Mouse (Mus musculus) lung, postnatal 14 days (tissue): ENCODE measurements around the gene Abca13.
"Not testable (repeated sequence)": the region's sequence is repeated elsewhere in the genome, so short reads cannot be mapped to it uniquely, and the experiment has no call there.

Experiments
- DNase-seq: peaks from one replicate; pipeline ENCODE4 v3.0.0; 2021

The Abca13 gene

DNA sequence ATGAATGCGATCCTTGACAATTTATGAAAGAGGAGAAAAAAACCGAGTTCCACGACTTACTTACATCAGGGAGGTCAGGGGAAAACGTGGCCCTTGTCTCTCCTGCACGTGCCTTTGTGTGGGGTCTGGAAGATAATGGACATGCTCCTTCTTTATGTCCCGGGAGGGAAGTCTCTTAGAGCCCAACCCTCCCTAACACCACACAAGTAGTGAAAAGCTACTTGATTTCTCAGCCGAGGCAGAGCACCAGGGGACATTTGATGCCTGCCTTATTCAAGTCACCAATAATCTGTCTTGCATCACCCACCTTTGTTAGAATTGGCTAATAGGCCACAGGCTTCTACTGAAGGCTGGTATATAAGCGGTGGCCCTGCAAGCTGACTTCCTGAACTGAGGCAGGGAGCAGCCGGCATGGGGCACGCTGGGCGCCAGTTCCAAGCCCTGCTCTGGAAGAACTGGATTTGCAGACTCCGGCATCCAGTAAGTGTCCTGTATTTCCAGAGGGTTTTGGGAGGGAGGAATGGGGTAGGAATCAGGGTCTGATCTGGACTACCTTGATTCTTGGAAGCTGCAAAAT is at the start of gene Abca13:
Abca13 (plus strand) TSS at position 388 of the 577 bp plus-strand sequence.
- no peak for DNase-seq

DNA sequence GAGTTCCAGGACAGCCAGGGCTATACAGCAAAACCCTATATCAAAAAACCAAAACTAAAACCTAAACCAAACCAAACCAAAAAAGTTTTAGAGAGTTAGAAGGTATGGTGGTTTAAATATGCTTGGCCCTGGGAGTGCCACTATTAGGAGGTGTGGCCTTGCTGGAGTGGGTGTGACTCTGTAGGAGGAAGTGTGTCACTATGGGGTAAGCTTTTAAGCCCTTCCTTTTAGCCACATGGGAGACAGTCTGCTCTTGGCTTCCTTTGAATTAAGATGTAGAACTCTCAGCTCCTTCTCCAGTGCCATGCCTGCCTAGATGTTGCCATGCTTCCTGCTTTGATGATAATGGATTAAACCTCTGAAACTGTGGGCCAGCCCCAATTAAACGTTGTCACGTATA is 46.6 kb upstream of the Abca13 start:
- DNase-seq: no peak

DNA sequence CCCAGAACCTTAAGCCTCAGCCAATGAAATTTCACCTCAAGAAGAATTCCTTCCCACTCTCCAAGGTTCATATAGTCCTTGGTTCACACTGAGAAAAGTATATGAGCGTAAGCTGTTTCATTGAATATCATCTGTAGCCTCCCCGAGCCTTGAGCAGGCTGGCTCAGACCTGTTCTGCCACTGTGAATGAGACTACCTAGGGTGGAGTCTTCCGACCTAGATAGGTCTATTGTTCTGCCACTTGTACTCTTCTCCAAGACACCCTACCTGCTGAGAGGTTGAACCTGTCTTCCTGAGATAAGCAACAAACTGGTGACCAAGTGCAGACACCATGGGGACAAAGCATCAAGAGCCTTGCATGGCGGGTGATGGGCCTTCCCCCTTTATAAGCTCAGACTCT is 45.6 kb upstream of the Abca13 start:
- DNase-seq: no peak

DNA sequence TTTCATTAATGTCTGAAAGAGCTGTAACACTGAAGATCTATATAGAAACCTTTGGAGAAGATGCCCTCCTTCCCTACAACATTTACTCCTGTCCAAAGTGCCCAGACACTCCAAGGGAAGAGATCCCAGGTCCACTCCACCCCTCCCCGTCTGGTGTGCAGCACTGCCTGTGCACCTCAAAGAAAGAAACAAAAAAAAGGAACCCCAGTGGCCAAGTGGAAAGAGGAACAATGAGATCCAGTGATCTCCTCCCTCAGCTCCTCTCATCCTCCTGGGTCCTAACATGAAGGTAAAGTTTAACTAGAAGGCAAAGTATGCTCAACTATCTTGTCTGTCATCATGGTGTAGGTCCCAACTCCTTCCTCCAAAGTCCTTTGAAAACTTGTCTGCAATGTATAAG is 45.1 kb upstream of the Abca13 start:
- no peak for DNase-seq

DNA sequence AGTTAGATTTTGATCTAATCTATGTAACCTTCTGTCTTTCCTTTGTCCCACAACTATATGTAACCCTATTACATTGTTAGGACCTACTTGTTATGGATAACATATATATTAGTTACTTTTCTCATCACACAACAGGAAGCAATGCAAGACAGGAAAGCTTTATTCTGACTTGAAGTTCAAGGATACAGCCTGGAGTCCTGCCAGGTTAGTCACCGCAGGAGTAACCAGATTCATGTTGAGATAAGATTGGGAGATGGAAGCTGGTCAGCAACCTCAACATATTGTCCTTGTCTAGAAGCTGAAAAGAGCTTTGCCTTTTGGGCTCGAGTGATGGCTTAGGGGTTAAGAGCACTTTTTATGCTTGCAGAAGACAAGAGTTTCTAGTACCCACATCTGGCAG is 43.5 kb upstream of the Abca13 start:
- no peak for DNase-seq

DNA sequence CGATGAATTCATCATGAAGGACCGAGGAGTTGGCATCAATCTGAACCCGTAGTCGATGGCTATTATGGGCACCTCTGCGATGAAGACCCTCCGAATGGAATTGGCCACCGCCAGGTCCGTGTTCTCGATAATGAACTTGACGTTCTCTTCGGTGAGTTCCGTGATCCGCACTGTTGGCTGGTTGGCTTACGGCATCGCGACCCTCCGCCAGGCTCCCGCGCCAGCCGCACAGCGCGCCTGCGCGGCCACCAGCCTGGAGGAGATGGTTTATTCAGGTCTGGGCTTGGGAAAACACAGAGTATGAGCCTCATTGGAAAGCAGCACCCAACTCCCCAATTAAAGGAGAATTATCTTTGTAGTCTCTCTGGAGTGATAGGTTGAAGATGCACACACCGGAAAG is 41.3 kb upstream of the Abca13 start:
- not testable (repeated sequence) for DNase-seq

DNA sequence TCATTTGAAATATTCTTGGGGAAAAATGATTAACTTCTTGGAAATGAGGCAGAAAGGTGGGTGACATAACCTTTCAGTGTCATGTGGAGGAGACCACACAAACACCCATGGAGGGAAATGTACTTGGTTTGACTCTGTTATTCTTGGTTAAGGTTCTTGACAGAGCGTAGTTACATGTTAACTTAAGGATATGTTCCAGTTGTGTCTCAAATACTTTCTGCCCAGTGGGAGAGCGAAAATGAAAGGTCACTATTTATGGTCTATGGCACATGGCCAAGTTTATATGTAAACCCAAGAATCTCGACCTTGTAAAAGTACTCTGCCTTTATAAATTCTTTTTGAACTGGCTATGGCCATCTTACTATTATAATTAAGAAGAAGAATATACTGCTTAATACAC is 31.8 kb upstream of the Abca13 start:
- DNase-seq: no peak

DNA sequence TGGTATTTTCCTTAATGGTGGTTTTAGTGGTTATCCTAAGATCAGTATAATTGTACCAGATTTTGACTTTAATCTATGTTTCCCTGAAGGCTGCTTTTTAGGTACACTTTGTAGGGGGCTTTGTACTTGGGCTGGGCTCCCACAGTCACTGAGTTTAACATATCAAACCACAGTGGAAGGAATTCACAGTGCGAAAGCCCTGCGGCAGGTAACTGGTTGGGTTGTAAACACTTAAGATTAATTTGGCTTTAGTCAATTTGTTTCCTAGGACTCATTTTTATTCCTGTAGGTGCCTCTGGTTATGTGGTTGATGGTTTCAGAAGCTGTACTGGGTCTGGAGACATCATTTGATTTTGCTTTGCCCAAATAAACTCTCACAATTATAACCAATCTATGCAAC is 24.4 kb upstream of the Abca13 start:
- no peak for DNase-seq

DNA sequence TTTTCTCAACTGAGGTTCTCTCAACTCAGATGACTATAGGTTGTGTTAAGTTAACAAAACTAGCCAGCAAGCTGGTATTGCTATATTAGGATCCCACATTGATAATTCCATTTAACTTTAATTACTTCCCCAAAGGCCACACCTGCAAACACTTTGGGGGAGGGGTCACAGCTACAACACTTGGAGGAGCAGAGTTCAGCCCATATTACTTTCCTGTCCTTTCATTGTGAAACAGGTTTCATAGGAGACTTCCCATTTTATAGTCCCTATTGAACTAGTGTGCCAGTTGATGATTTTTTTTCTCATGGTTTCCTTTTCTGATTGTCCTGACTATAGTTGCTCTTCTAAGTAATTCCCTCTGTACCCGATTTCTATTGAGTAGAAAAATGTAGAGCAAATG is 10.3 kb upstream of the Abca13 start:
- no peak for DNase-seq

DNA sequence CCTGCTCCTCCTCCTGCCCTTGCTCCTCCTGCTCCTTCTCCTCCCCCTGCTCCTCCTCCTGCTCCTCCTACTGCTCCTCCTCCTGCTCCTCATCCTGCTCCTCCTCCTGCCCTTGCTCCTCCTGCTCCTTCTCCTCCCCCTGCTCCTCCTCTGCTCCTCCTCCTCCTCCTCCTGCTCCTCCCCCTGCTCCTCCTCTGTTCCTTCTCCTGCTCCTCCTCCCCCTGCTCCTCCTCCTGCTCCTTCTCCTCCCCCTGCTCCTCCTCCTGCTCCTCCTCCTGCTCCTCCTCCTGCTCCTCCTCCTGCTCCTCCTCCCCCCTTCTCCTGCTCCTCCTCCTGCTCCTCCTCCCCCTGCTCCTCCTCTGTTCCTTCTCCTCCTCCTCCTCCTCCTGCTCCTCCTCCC is 2.3 kb upstream of the Abca13 start:
- DNase-seq: not testable (repeated sequence)

DNA sequence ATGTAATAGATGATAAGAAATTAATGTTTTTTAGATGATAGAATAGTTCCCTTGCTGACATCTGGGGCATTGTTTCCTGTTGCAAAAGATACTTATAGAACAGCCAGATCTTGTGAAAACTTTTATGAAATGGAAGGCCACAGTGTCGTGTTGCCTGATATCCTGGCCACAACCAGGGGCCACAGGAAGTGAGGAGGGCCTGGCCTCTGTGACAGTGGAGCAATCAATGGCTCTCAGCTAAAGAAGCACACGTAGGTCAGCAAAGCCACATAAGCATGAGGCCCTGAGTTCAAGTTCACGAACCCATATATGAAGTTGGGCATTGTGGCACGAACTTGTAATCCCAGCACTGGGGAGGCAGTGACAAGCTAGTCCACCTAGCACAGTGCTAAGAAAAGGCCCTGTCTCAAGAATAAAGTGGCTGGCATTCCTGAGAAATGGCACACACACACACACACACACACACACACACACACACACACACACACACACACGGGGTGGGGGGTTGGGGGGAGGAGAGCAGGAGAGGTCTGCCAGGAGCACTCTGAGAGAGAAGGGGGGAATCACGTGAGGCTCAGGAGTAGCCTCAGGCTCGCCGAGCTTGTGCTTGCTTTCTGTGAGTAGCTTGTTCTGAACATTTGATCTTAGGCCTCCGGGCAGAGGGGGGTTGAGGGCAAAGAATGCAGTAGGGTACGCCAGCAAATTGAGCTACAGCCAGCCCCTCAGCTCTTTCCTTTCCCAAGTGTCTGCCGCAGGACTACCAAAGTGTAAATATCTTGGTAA is 779 bp upstream of the Abca13 start:
- DNase-seq: no peak

DNA sequence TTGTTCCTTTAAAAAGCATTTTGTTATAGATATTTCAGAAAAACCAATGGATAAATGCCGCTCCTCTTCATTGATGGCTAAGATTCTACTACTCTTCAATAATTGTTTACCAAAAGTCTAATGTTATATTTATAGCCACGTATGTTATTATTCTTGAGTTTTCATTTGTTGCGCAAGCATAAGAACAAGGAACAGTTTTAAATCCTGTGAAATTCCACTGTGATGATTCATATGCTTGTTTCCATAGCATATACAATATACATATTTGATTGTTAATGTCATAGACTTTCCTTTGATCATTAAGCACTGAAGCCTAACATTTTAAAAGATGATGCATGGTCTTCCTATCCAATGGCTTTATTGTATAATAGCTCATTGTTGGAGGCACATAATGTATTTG is 3.1 kb downstream of the Abca13 start:
- DNase-seq: no peak

DNA sequence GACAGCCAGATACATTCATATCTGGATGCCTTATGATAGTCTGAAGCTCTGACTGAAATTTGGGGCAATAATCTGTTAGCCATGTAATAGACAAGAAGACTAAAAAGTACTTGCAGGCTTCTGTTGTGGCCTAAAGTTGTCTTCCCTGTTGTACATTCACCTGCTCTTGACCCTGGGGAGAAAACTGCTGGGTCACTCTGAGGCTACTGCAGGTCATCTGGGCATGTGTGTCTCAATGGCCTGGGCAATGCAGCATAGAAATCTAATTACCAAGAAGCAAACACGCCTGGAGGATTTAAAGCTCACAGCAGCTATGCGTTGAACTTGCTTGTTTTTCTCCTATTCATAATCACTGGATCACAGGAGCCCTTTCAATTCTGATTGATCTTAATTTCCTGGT is 8.1 kb downstream of the Abca13 start:
- no peak for DNase-seq

DNA sequence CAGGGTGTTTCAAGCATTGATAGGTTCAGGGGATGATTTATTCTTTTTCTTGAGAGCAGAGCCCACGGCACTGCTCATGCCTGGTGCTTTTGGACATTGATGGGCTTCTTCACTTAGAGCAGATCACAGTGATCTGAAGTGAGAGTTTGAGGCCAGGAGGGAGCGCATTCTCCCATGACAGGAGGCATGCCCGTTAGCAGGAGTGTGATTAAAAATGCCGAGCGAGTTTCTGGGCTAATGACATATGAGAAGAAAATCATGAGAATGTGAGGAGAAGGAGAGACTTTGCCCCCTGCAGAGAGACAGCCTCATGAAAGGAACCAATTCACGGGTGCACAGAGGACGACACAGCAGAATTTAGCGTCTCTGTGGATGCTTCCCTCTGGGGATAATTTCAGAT is 19.0 kb downstream of the Abca13 start:
- no peak for DNase-seq

DNA sequence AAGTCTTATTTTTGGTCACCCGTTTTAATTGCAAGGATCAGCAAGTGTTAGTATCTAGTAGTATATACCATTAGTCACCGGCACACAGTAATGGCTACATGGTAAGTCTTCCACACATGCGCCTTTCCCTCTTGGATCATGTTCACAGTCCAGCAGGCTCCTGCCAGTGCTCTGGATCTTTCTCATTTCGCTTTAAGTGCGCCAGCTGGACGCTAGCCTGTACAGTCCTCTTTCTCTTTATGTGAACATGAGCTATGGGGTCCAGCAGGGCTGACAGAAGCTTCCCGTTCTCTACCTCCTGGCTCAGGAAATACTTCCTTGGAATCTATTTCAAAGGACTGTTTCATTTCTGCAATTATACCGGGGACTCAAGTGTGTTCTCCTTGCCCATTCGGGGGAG is 21.8 kb downstream of the Abca13 start:
- no peak for DNase-seq

DNA sequence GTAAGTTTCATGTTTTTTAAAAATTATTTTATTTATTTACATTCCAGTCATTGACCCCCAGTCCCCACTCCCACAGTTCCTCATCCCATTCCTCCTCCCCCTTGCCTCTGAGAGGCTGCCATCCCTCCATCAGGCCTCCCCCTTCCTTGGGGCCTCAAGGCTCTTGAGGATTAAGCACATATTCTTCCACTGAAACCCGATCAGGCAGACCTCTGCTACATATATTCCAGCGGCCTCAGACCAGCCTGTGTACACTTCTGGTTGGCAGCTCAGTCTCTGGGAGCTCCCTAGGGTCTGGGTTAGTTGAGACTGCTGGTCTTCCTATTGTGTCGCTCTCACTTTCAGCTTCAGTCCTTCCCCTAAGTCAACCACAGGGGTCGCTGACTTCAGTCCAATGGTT is 24.5 kb downstream of the Abca13 start:
- DNase-seq: no peak

DNA sequence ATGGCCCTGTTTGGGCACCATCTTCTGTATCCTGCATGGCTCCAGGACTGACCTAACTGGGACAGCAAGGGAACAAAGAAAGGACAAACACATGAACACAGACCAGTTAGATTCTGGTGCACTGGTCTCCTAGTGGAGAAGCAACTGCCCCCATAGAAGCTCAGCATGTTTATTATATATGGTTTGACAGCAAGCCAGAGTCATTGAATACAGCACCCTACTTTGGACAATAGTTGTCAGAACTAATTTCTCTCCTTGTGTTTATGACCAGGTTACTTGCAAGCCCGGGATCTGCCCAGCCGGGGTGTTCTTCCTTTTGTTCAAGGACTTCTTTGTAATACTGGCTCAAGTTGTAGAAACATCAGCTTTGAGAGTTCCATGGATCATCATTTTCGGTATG is 28.8 kb downstream of the Abca13 start:
- DNase-seq: no peak

DNA sequence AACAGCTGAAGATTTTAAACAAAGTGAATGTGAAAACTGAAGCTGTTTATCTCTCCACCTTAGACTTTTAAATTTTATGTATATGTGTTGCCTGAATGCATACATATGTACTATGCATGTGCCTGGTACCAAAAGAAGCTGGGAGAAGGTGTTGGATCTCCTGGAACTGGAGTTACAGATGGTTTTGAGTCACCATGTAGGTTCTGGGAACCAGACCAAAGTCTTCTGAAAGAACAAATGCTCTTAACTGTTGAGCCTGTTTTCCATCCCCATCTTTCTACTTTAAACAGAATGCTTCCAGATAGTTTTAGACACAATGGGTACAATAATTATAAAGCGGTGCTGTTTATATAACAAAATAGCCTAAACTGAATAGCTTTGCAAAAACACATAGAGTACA is 29.9 kb downstream of the Abca13 start:
- DNase-seq: no peak

DNA sequence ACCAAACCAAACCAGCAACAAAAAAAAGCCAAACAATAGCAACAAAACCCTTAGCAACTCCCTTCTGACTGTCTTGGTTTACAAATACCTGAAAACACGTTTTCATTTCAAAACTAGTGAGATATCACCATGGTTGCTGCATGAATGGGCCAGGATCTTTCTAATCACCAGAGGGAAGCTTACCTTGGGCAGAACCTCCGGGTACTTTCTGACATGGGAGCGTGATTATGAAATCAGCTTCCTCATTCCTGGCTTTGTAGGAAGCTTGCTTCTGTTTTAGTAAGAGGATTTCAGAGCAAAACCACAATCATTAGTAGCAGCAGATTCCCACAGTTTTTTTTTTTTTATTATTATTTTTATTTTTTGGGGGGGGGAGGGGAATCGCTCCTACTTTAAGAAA is 34.7 kb downstream of the Abca13 start:
- no peak for DNase-seq

DNA sequence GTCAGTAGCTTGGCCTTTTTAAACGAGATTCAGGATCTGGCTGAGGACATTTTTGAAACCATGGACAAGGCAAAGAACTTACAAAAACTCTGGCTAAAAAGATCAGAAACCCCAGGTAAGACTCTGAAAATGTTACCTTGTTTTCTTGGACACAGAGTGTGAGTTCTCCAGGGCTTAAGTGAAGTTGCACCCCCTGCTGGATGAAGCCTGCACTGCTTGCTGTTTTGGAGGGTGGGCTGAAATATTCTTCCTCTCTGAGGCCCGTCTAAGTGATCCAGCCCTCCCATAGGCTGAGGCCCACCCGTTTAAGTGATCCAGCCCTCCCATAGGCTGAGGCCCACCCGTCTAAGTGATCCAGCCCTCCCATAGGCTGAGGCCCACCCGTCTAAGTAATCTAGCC is 57.9 kb downstream of the Abca13 start:
- DNase-seq: not testable (repeated sequence)

DNA sequence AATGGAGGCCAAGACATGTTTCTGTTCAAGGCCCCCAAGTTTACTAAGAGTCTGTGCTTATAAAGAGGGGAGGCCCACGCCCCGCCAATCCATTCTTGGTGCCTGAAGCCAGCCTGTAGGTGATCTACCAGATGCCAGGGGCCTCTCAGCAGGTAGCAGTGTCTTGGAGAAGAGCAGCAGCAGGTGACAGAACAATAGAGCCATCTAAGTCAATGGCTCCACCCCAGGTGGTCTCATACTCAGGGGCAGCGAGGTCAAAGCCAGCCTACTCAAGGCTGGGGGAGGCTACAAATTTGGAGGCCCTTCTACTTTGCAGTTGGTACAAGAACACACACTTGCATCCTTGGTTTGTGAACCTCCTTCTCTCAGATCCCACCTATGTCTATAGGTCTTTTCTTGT is 71.3 kb downstream of the Abca13 start:
- DNase-seq: not testable (repeated sequence)

DNA sequence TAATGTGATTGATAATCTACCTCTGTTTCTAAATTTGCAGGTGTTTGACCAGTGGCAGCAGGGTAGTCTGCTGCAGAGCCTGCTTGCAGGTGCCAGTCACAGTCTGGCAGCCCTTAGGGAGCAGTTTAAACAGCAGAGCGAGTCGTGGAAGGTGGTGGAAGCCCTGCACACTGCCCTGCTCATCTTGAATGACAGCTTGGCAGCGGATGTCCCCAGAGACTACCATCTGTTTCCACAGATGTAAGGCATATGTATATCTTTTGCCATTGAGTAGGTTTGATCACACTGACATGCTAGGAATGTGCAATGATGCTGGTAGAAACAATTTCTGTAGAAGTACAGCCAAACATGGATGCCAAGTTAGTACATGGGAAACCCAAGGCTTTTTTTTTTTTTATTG is 77.3 kb downstream of the Abca13 start:
- DNase-seq: no peak

DNA sequence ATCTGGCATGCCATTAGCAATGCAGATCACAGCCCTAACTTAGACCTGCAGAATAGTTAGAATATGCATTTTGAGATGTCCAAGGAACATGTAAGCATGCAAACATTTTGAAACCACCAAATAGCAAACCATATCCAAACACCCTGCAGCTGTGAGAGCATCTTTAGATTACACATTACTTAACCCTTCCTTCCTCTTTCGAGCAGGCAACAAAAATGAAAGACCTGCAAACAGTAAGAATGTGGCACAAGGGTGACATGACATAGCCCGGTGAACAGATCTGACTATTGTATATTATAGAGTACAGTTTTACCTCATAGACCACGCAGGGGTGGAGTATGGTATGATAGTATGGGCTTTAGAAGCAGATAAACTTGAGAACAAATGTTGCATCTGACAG is 93.5 kb downstream of the Abca13 start:
- no peak for DNase-seq

DNA sequence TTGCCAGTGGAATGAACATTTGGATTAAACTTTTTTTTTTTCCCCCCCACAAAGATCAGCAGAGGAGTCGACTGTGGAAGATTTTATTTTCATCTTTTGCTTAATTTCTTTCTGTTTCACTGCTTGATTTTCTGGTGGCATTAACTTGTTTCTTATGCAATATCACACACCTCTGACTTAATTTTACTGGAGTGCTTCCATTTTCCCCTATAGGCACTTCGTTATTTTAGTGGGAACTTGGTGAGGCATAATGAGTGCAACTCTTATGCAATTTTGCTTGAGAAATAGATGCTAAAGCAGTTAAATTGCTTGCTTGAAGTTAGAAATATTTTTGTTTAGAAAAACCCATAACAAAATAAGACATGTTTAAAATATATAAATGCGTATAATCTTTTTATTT is 94.0 kb downstream of the Abca13 start:
- DNase-seq: no peak

DNA sequence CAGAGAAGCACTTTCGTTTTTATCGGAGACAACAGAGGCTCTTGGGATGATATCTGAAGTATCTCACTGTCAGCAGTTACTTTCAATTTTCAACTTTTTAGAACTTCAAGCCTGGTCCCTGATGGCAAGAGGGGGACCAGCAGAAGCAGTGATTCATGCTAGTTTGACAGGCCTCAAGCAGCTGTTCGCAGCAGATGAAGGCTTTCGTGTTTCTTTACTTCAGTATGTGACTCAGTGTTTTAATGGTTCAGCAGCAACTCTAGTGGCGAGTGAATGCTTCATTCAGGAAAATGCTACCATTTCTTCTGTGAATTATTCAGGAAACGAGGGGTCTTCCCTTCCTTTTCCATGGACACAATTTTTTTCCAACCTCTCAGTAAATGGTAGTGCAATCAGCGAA is 99.4 kb downstream of the Abca13 start:
- DNase-seq: no peak
